Mouse (Mus musculus) hematopoietic stem cell, adult 5-6 weeks (primary cell): ENCODE measurements around the gene Mea1. TPM values are rescaled to one million over a fixed set of nuclear protein-coding genes. Genes with fewer than 3 reads are reported as not detected.
A peak's percentile ranks its signal among the peaks of the same experiment; 100 is the strongest.

ENCODE experiments used
- ATAC-seq, 2 experiments: fragments of 125-278 bp in 1 of 2; replicated peaks in 1 of 2; 2 replicates each; pipeline ENCODE4 v1.8.0; 2016 to 2017; ENCODE audit warnings: inconsistent platforms in 2 of 2, mild to moderate bottlenecking in 2 of 2, moderate number of reproducible peaks in 2 of 2, low read depth in 1 of 2, moderate TSS enrichment in 1 of 2; ENCODE audit not compliant: low FRiP score in 2 of 2, poor library complexity in 2 of 2, severe bottlenecking in 2 of 2, insufficient read depth in 1 of 2, low TSS enrichment in 1 of 2
- total RNA-seq: library from RNA; stranded (forward); fragments of 172-1452, 232-1000 nt; gene quantifications from 2 replicates; pipeline ENCODE4 v1.2.3, GENCODE M21; 2017

Gene Mea1
- total RNA-seq, 1 experiment from 2014 or later, result 53.3 TPM

DNA sequence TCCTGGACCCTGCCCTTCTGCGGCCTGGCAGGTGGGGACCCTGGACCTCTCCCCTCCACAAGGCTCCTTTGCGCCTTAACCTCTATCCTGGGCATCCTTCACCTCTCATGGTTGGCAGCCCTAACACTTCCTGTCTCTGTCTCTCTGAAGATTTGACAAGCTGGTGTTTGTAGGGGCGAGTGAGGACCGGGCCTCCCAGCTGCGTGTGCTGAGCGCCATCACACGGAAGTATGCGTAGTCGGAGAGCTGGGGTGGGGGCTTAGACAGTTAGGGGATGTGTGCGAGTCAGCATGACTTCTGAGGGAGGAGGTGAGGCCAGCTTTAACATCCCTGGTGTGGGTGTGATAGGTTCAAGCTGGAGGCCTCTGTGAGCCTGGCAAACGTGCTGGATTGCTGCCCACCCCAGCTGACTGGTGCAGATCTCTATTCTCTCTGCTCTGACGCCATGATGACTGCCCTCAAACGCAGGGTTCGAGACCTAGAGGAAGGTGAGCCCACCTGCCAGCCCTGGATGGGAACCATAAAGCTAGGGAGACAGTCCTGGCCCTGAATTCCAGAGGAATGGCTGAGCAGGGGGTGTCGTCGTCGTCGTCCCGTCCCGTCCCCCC, 46.0 kb downstream of the Mea1 start:
- ATAC-seq, result no peak

DNA sequence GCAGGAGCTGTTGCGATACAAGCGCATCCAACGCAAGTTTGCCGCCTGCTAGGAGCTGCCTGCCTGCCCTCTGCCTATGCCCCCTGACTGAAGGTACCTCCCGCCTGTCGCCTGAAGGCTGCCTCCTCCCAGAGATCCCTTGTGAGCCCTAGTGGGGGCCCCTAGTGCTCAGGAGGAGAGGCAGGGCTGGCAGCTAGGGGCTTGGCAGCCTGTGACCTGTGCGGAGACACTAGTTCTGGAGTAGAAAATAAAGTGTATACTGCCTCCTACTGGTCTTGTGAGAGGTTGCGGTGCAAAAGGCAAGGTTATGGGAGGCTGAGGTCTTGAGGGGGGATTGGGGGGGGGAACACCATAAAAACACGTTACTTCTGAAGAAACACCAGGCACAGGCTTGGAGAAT, 46.7 kb downstream of the Mea1 start:
- ATAC-seq, result peak; percentile 52 to 60

- ATAC-seq, result no peak
Observed at GRCm38 (mm10) chr17:46725731-46726645, 47.4 kb downstream of the Mea1 start.

DNA sequence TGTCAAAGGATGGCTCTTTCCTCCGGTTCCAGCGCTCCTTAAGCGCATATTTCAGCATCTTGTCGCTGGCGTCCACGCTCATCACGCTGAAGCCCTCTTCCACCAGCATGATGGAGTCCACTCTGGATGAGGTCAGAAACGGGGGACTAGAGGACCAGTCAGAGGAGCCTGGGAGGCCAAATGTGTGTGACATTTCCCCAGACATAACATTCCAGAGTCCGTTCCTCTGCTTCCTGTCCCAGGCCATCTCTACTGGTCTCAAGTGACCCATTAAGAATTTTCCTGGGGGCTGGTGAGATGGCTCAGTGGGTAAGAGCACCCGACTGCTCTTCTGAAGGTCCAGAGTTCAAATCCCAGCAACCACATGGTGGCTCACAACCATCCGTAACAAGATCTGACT, 48.7 kb downstream of the Mea1 start:
- no peak for ATAC-seq

DNA sequence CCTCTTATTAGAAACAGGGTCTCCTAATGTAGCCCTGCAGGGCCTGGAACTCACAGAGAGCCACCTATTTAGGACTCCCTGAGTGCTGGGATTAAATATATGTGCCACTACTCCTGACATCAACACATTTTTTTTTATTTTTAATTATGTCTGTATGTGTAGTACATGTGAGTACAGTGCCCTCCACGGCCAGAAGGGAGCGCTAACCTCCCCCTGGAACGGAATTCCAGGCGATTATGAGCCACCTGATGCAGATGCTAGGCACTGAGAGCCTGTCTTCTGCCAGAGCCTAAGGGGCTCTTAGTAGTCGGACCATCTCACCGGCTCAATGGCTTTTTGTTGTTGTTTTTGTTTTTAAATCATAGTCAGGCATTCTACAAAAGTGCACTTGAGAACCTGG, 49.4 kb downstream of the Mea1 start:
- no peak for ATAC-seq

- no peak for ATAC-seq
Observed at GRCm38 (mm10) chr17:46728496-46728895, 49.9 kb downstream of the Mea1 start.

DNA sequence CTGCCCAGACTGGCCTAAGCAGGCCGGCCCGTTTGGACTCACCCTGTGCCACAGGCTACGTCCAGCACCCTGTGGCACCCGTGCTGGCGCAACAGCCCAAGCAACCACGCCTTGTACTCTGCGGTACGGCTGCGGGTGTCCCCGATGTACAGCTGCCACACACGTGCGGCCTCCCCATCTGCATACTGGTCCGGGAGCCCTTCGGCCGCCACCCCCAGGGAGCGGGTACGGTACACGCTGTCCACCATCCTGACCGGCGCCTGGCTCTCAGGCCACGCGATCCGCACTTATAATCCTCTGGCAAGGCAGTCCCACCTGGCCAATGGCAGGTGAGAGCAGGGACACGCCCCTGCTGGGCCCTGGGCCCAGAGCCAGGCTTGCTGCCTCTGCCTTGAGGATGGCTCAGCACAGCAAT, 50.3 kb downstream of the Mea1 start, which contains the start of gene Gnmt:
TSS of gene Gnmt (minus strand) at position 265 of the 415 bp plus-strand sequence.
- ATAC-seq, result no peak

Other genes with a start within 250 kb of the Mea1 start
- not detected in 2 replicates for gene Crip3, start 249.9 kb upstream of the Mea1 start, total RNA-seq
- not detected in 2 replicates for gene Slc22a7, start 240.3 kb upstream of the Mea1 start, total RNA-seq
- 0.05 and 0.69 TPM in 2 replicates for gene Ttbk1, start 191.1 kb upstream of the Mea1 start, total RNA-seq
- gene Dnph1, start 182.1 kb upstream of the Mea1 start, total RNA-seq, result 11.1 and 21.0 TPM in 2 replicates
- gene Cul9, start 132.4 kb upstream of the Mea1 start, total RNA-seq, result 32.9 and 33.6 TPM in 2 replicates
- gene Srf, start 122.6 kb upstream of the Mea1 start, total RNA-seq, result 28.3 and 30.8 TPM in 2 replicates
- gene Ptk7, start 49.3 kb upstream of the Mea1 start, total RNA-seq, result 7.2 and 15.6 TPM in 2 replicates
- gene Klc4, start 32.8 kb upstream of the Mea1 start, total RNA-seq, result 11.9 and 15.2 TPM in 2 replicates
- 61.8 and 66.1 TPM in 2 replicates for gene Mrpl2, start 32.6 kb upstream of the Mea1 start, total RNA-seq
- 27.0 and 37.8 TPM in 2 replicates for gene Cul7, start 28.5 kb upstream of the Mea1 start, total RNA-seq
- gene Rrp36, start 4.4 kb upstream of the Mea1 start, total RNA-seq, result 38.1 and 47.0 TPM in 2 replicates
- 21.5 and 22.1 TPM in 2 replicates for gene Klhdc3, start 2.1 kb downstream of the Mea1 start, total RNA-seq
- gene Ppp2r5d, start 26.3 kb downstream of the Mea1 start, total RNA-seq, result 37.0 and 37.4 TPM in 2 replicates
- 16.1 and 16.2 TPM in 2 replicates for gene Pex6, start 32.7 kb downstream of the Mea1 start, total RNA-seq
- not detected in 2 replicates for gene Gnmt, start 50.4 kb downstream of the Mea1 start, total RNA-seq
- 71.4 and 84.6 TPM in 2 replicates for gene Cnpy3, start 73.4 kb downstream of the Mea1 start, total RNA-seq
- gene Ptcra, start 84.9 kb downstream of the Mea1 start, total RNA-seq, result not detected in 2 replicates
- gene 2310039H08Rik, start 93.8 kb downstream of the Mea1 start, total RNA-seq, result 8.1 and 22.0 TPM in 2 replicates
- 121 and 185 TPM in 2 replicates for gene Rpl7l1, start 103.9 kb downstream of the Mea1 start, total RNA-seq
- gene Bicral, start 179.7 kb downstream of the Mea1 start, total RNA-seq, result 27.0 and 27.5 TPM in 2 replicates
- gene Tbcc, start 211.9 kb downstream of the Mea1 start, total RNA-seq, result 13.5 and 14.6 TPM in 2 replicates
- not detected in 2 replicates for gene Prph2, start 231.7 kb downstream of the Mea1 start, total RNA-seq